Mouse (Mus musculus) liver, adult 2 months (tissue): ENCODE measurements around the gene Fat2. TPM values are rescaled to one million over a fixed set of nuclear protein-coding genes. Genes with fewer than 3 reads are reported as not detected.

Experiments used
- DNase-seq: peaks from one replicate; pipeline ENCODE4 v3.0.0-alpha.2; 2011; ENCODE audit warnings: low read depth, low spot score; ENCODE audit errors: extremely low read depth
- H3K27ac ChIP-seq: fragments of 200-500 bp; replicated peaks from 2 replicates; pipeline ENCODE4 v1.5.1; 2012; ENCODE audit warnings: low read depth, mild to moderate bottlenecking, control low read depth, inconsistent platforms, low read length; ENCODE audit not compliant: insufficient read depth
- H3K27me3 ChIP-seq: fragments of 200-500 bp; 2 replicates; pipeline ENCODE4 v1.6.1; 2012; ENCODE audit warnings: mild to moderate bottlenecking, moderate library complexity, low read length, inconsistent platforms; ENCODE audit not compliant: control insufficient read depth, insufficient read depth
- H3K36me3 ChIP-seq: fragments of 200-500 bp; 2 replicates; pipeline ENCODE4 v1.6.1; 2012; ENCODE audit warnings: low read length, inconsistent platforms; ENCODE audit not compliant: control insufficient read depth, insufficient read depth
- H3K4me1 ChIP-seq: fragments of 200-500 bp; 2 replicates; pipeline ENCODE4 v1.6.1; 2011; ENCODE audit warnings: low read length; ENCODE audit not compliant: control insufficient read depth, insufficient read depth
- H3K4me3 ChIP-seq: fragments of 200-500 bp; 2 replicates; pipeline ENCODE4 v1.5.1; 2011; ENCODE audit warnings: low read depth, mild to moderate bottlenecking, control low read depth, low read length, moderate library complexity; ENCODE audit not compliant: insufficient read depth
- H3K79me2 ChIP-seq: fragments of 200-500 bp; 2 replicates; pipeline ENCODE4 v1.6.1; 2012; ENCODE audit warnings: inconsistent platforms, mild to moderate bottlenecking, low read length, moderate library complexity; ENCODE audit not compliant: control insufficient read depth, insufficient read depth
- H3K9ac ChIP-seq: fragments of 200-500 bp; 2 replicates; pipeline ENCODE4 v1.6.1; 2012; ENCODE audit warnings: low read depth, mild to moderate bottlenecking, control low read depth, inconsistent platforms, low read length
- CTCF ChIP-seq: fragments of 200-500 bp; IDR thresholded peaks from 2 replicates; pipeline ENCODE4 v1.5.1; 2011; ENCODE audit warnings: low read depth, low read length, control low read depth
- POLR2A ChIP-seq: fragments of 200-500 bp; IDR thresholded peaks from 2 replicates; pipeline ENCODE4 v1.6.1; 2011; ENCODE audit warnings: low read length, control low read depth; ENCODE audit not compliant: insufficient read depth; ENCODE audit errors: extremely low read depth
- WGBS: fragments of 180-500 bp; shearing (Covaris S2); methylation state at CpG from one replicate; pipeline ENCODE4 v1.1.7; 2018; 5-methylcytosine and 5-hydroxymethylcytosine counted together
- polyA plus RNA-seq: library from polyadenylated mRNA; depleted of rRNA; stranded (reverse); fragments of >200 nt; gene quantifications from 2 replicates; pipeline ENCODE4 v1.2.3, GENCODE M21; 2012
- total RNA-seq: library from RNA; depleted of rRNA; stranded (reverse); fragments of >200 nt; gene quantifications from 2 replicates; pipeline ENCODE4 v1.2.3, GENCODE M21; 2014

The Fat2 gene
- total and polyA plus RNA-seq, 2 experiments = not detected

GRCm38 (mm10) chr11:55327111-55327510, 9.3 kb downstream of the Fat2 start:
- 84% methylated on average over 5 of the region's 5 CpGs for WGBS
- H3K4me1 ChIP-seq = no peaks in the 10 kb centered on the region

GRCm38 (mm10) chr11:55326211-55326610, 10.2 kb downstream of the Fat2 start:
- whole genome bisulfite sequencing = 90% methylated on average over 7 of the region's 7 CpGs
- Histone ChIP-seq H3K27ac (no peak overlapping the region), H3K4me1 (no peaks in the 10 kb centered on the region), H3K27me3 (no peaks in the 10 kb centered on the region), H3K79me2 (no peaks in the 10 kb centered on the region), H3K36me3 (no peaks in the 10 kb centered on the region), H3K4me3 (no peak overlapping the region), H3K9ac (no peak overlapping the region)
- DNase-seq = no peak
- TF ChIP-seq POLR2A (no peak), CTCF (no peak)

More at GRCm38 (mm10) chr11:55327111-55327510, 9.3 kb downstream of the Fat2 start:
- no peak for DNase-seq
- H3K27ac ChIP-seq = no peak overlapping the region
- no peak overlapping the region for H3K4me3 ChIP-seq
- H3K36me3 ChIP-seq = no peaks in the 10 kb centered on the region
- no peak overlapping the region for H3K9ac ChIP-seq
- H3K27me3 ChIP-seq = no peaks in the 10 kb centered on the region
- TF ChIP-seq POLR2A (no peak), CTCF (no peak)
- no peaks in the 10 kb centered on the region for H3K79me2 ChIP-seq

- TF ChIP-seq POLR2A = no peak
- no peak for TF ChIP-seq CTCF
- Histone ChIP-seq H3K27me3 (no peaks in the 10 kb centered on the region), H3K4me3 (no peak overlapping the region), H3K4me1 (no peaks in the 10 kb centered on the region), H3K9ac (no peak overlapping the region), H3K27ac (no peak overlapping the region), H3K79me2 (no peaks in the 10 kb centered on the region), H3K36me3 (no peaks in the 10 kb centered on the region)
- no peak for DNase-seq
- WGBS = 83% methylated on average over 8 of the region's 8 CpGs
Observed at GRCm38 (mm10) chr11:55323854-55324253, 12.5 kb downstream of the Fat2 start.

GRCm38 (mm10) chr11:55320990-55321389, 15.4 kb downstream of the Fat2 start:
- H3K9ac ChIP-seq = no peak overlapping the region
- DNase-seq = no peak
- H3K27ac ChIP-seq = no peak overlapping the region
- TF ChIP-seq CTCF = no peak
- TF ChIP-seq POLR2A = no peak
- WGBS = 82% methylated on average over 2 of the region's 2 CpGs
- no peak overlapping the region for H3K4me3 ChIP-seq
- H3K4me1 ChIP-seq = no peaks in the 10 kb centered on the region
- H3K36me3 ChIP-seq = no peaks in the 10 kb centered on the region
- H3K79me2 ChIP-seq = no peaks in the 10 kb centered on the region
- H3K27me3 ChIP-seq = no peaks in the 10 kb centered on the region

- 84% methylated on average over 6 of the region's 6 CpGs for WGBS
- Histone ChIP-seq H3K4me3 (no peak overlapping the region), H3K79me2 (no peaks in the 10 kb centered on the region), H3K9ac (no peak overlapping the region), H3K27ac (no peak overlapping the region), H3K4me1 (no peaks in the 10 kb centered on the region), H3K36me3 (no peaks in the 10 kb centered on the region), H3K27me3 (no peaks in the 10 kb centered on the region)
- no peak for DNase-seq
- TF ChIP-seq CTCF (no peak), POLR2A (no peak)
Observed at GRCm38 (mm10) chr11:55315966-55316365, 20.4 kb downstream of the Fat2 start.

- H3K4me1 ChIP-seq = no peaks in the 10 kb centered on the region
- H3K27me3 ChIP-seq = no peaks in the 10 kb centered on the region
- no peak for DNase-seq
- no peak overlapping the region for H3K4me3 ChIP-seq
- TF ChIP-seq CTCF = no peak
- no peak for TF ChIP-seq POLR2A
- H3K9ac ChIP-seq = no peak overlapping the region
- H3K36me3 ChIP-seq = no peaks in the 10 kb centered on the region
- H3K27ac ChIP-seq = no peak overlapping the region
- 39% methylated on average over 2 of the region's 2 CpGs for WGBS
- no peaks in the 10 kb centered on the region for H3K79me2 ChIP-seq
Observed at GRCm38 (mm10) chr11:55314704-55315047, 21.7 kb downstream of the Fat2 start.
